Mouse (Mus musculus) E14TG2a.4 (cell line): ENCODE results near the gene Mms19.

Experiments used
- CTCF ChIP-seq: conservative IDR thresholded peaks from 2 replicates; pipeline ENCODE4 v1.5.1; 2014; ENCODE audit warnings: low read length
- NANOG ChIP-seq: IDR thresholded peaks from 2 replicates; pipeline ENCODE4 v1.6.1; 2014; ENCODE audit warnings: borderline replicate concordance, low read length, mixed read lengths
- POU5F1 ChIP-seq: IDR thresholded peaks from 2 replicates; pipeline ENCODE4 v1.6.1; 2014; ENCODE audit warnings: low read length, borderline replicate concordance

DNA sequence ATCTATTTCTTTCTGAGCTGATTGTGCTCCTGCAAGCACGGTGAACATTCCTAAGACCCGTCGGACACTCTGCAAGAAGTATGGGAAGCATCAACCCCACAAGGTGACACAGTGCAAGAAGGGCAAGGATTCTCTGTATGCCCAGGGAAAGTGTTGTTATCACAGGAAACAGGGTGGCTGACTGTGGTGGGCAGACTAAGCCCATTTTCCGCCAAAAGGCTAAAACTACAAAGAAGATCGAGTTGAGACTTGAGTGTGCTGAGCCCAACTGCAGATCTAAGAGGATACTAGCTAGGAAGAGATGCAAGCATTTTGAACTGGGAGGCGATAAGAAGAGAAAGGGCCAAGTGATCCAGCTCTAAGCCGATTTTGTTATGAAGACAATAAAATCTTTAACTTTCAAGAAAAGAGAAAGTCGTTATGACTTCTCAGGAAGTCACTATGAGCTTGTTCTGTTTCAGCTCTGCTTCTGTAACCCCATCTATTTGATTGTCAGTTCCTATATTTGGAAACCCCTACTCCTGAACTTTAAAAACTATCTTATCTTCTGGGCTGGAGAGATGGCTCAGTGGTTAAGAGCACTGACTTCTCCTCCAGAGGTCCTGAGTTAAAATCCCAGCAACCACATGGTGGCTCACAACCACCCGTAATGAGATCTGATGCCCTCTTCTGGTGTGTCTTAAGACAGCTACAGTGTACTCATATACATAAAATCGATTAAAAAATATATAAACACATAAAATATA, 77.9 kb downstream of the Mms19 start:
- TF ChIP-seq CTCF (no peak), NANOG (no peak), POU5F1 (no peak)
